33 mouse cellular contexts compared by ENCODE assay signal in genomic region chr6:136431896-136432248, GRCm38 (mm10). TPM values are rescaled to one million over a fixed set of nuclear protein-coding genes. Genes with fewer than 3 reads are reported as not detected.
DNase-seq lines count a peak whose midpoint lies in the region; ATAC-seq and TF ChIP-seq lines count a peak whose summit lies in the region.
"Had no signal": no experiment of that assay in that cellular context is flagged by ENCODE, and none has a peak within 500 bp of the region (broad histone marks: within the 10 kb centered on the region; RNA-seq: fewer than 3 reads in every experiment).

No protein-coding gene starts in this region.

- H3K4me1 ChIP-seq in heart, embryonic 14.5 days (ENCODE audit: control insufficient read depth in 2 of 2, insufficient read depth in 2 of 2, low read length in 2 of 2), result peaks cover 7 to 10% of the 10 kb centered on the region in 2 experiments
- H3K4me1 ChIP-seq in lung, embryonic 14.5 days (ENCODE audit: insufficient read depth), result no peaks in the 10 kb centered on the region; the same call in 1 of the 2 replicates
- peaks cover 7 to 21% of the 10 kb centered on the region in 2 experiments; a peak in 3 of 4 replicates for H3K4me1 ChIP-seq in CH12.LX (ENCODE audit: control insufficient read depth in 1 of 2, insufficient read depth in 2 of 2)
- H3K4me1 ChIP-seq in MEL (ENCODE audit: control insufficient read depth in 1 of 2, insufficient read depth in 2 of 2, low read length in 2 of 2), result no peaks in the 10 kb centered on the region; a peak in 1 of 4 replicates
- H3K4me1 ChIP-seq: neural tube, embryonic 15.5 days had no signal

- TF ChIP-seq EP300 in CH12.LX (IDR thresholded peaks at IDR 0.05; ENCODE audit: low read length), result no peak
- no peak for TF ChIP-seq EP300 in MEL (IDR thresholded peaks at IDR 0.05; ENCODE audit: low read depth in 1 of 2, low read length in 2 of 2)

- no peak overlapping the region for H3K9ac ChIP-seq in heart, embryonic 14.5 days (ENCODE audit: low read length)
- no peak overlapping the region for H3K9ac ChIP-seq in lung, embryonic 14.5 days
- 0 out of 2 replicates have a peak overlapping the region, but pooled peaks have one; percentile 16 for H3K9ac ChIP-seq in CH12.LX (ENCODE audit: insufficient read depth, low read depth)
- no peak overlapping the region; the same call in 1 of the 2 replicates for H3K9ac ChIP-seq in MEL (ENCODE audit: control insufficient read depth, low read depth, low read length, poor library complexity, severe bottlenecking)
- H3K9ac ChIP-seq: forebrain, postnatal 0 days; limb, embryonic 13.5 days; midbrain, embryonic 15.5 days; neural tube, embryonic 15.5 days had no signal

- no peak for TF ChIP-seq RAD21 in CH12.LX (IDR thresholded peaks at IDR 0.05; ENCODE audit: low read depth, low read length)
- TF ChIP-seq RAD21 in MEL (IDR thresholded peaks at IDR 0.05; ENCODE audit: low read depth, low read length), result no peak

- no peak overlapping the region for H3K27ac ChIP-seq in heart, embryonic 14.5 days (replicated peaks in 1 of 2; ENCODE audit: control insufficient read depth in 1 of 2, insufficient read depth in 1 of 2, low read depth in 2 of 2, low read length in 2 of 2)
- H3K27ac ChIP-seq in lung, embryonic 14.5 days (ENCODE audit: low read depth), result peak overlapping the region; percentile 28
- no peak overlapping the region for H3K27ac ChIP-seq in CH12.LX (ENCODE audit: insufficient read depth, low read depth)
- H3K27ac ChIP-seq in MEL (ENCODE audit: control insufficient read depth, low read depth, low read length), result no peak overlapping the region
- H3K27ac ChIP-seq: limb, embryonic 13.5 days; macrophage; midbrain, embryonic 15.5 days; neural tube, embryonic 15.5 days had no signal

- H3K9me3 ChIP-seq in heart, embryonic 14.5 days (ENCODE audit: control insufficient read depth, low read length), result no peaks in the 10 kb centered on the region
- no peaks in the 10 kb centered on the region for H3K9me3 ChIP-seq in lung, embryonic 14.5 days (ENCODE audit: low read depth, low read length)
- H3K9me3 ChIP-seq in CH12.LX (replicated peaks; ENCODE audit: low read length) (no peaks in the 10 kb centered on the region), MEL (replicated peaks; ENCODE audit: insufficient read depth, low read length) (no peaks in the 10 kb centered on the region)
- H3K9me3 ChIP-seq: limb, embryonic 13.5 days; midbrain, embryonic 15.5 days; neural tube, embryonic 15.5 days had no signal

- no peak for DNase-seq in heart, adult 8-10 months (ENCODE audit: low spot score)
- no peak for DNase-seq in lung, embryonic 14.5 days
- DNase-seq in lung, postnatal 10 days, result no peak
- DNase-seq in CH12.LX (ENCODE audit: extremely low read depth) (no peak), MEL (ENCODE audit: low read depth, low spot score) (peak; percentile 23)
- DNase-seq: adrenal gland, adult 8-10 months; B cell, adult 2 months; cerebellum, adult 2 months; forebrain, postnatal 0 days; gastrocnemius, postnatal 10 days; kidney, adult 8-10 months; kidney, postnatal 10 days; right cerebral cortex, postnatal 14 days; thymus, postnatal 4 days had no signal

- in situ Hi-C loops in CH12.LX (cut with MboI; ENCODE audit: low pct_ligation_motif_present, low pct_unique_long_range_greater_than_20kb, low sequenced_read_pairs), result loop anchor here (25.0 kb wide), 2 partner anchors 280 to 555 kb away; no protein-coding TSS in a partner anchor

- WGBS in heart, embryonic 14.5 days, result 12% methylated on average over 7 of the region's 7 CpGs
- 16% methylated on average over 7 of the region's 7 CpGs for WGBS in lung, embryonic 14.5 days

- no peak for ATAC-seq in heart, embryonic 14.5 days (ENCODE audit: insufficient number of reproducible peaks, insufficient read depth, low FRiP score, low read depth)
- no peak for ATAC-seq in lung, embryonic 14.5 days (ENCODE audit: insufficient read depth)
- ATAC-seq: forebrain, postnatal 0 days; hindbrain, embryonic 16.5 days; midbrain, embryonic 15.5 days had no signal

- H3K27me3 ChIP-seq in heart, embryonic 14.5 days (ENCODE audit: control insufficient read depth, insufficient read depth, low read length), result no peaks in the 10 kb centered on the region
- no peaks in the 10 kb centered on the region for H3K27me3 ChIP-seq in lung, embryonic 14.5 days (ENCODE audit: insufficient read depth, low read length)
- no peaks in the 10 kb centered on the region for H3K27me3 ChIP-seq in CH12.LX (replicated peaks)
- no peaks in the 10 kb centered on the region for H3K27me3 ChIP-seq in MEL (ENCODE audit: control insufficient read depth in 1 of 2, insufficient read depth in 2 of 2, low read length in 2 of 2)
- H3K27me3 ChIP-seq: limb, embryonic 13.5 days; midbrain, embryonic 15.5 days; neural tube, embryonic 15.5 days had no signal

- H3K4me3 ChIP-seq in heart, embryonic 14.5 days (ENCODE audit: control insufficient read depth in 1 of 2, insufficient read depth in 1 of 2, low read depth in 1 of 2, low read length in 2 of 2), result no peak overlapping the region
- no peak overlapping the region for H3K4me3 ChIP-seq in lung, embryonic 14.5 days (ENCODE audit: low read depth, low read length)
- H3K4me3 ChIP-seq in CH12.LX (replicated peaks in 1 of 3; ENCODE audit: low read depth in 2 of 3, low read length in 2 of 3, poor library complexity in 1 of 3) (no peak overlapping the region), MEL (ENCODE audit: control insufficient read depth in 1 of 2, insufficient read depth in 1 of 2, low read depth in 2 of 2, low read length in 2 of 2) (no peak overlapping the region)
- H3K4me3 ChIP-seq: erythroblast, embryonic 14.5 days; limb, embryonic 13.5 days; midbrain, embryonic 15.5 days; neural tube, embryonic 15.5 days had no signal

- peak overlapping the region; percentile 4 for H3K4me2 ChIP-seq in heart, embryonic 14.5 days (ENCODE audit: low read length)
- H3K4me2 ChIP-seq in lung, embryonic 14.5 days, result no peak overlapping the region
- H3K4me2 ChIP-seq in CH12.LX (ENCODE audit: insufficient read depth, low read depth, poor library complexity, severe bottlenecking), result peak overlapping the region; percentile 47; the same call in 1 of the 2 replicates
- H3K4me2 ChIP-seq: limb, embryonic 13.5 days; liver, embryonic 11.5 days; midbrain, embryonic 15.5 days; neural tube, embryonic 15.5 days had no signal

- TF ChIP-seq CTCF in lung, embryonic 14.5 days (IDR thresholded peaks at IDR 0.05; ENCODE audit: low read depth), result no peak
- TF ChIP-seq CTCF in CH12.LX (conservative IDR thresholded peaks at IDR 0.05 in 1 of 2, IDR thresholded peaks at IDR 0.05 in 1 of 2; ENCODE audit: low read depth in 2 of 2, low read length in 2 of 2) (no peak), MEL (IDR thresholded peaks at IDR 0.05 in 2 of 3, conservative IDR thresholded peaks at IDR 0.05 in 1 of 3; ENCODE audit: control insufficient read depth in 1 of 3, insufficient read depth in 1 of 3, low read depth in 2 of 3, low read length in 3 of 3, poor library complexity in 1 of 3, severe bottlenecking in 1 of 3) (no peak)

- no peaks in the 10 kb centered on the region for H3K79me2 ChIP-seq in CH12.LX (replicated peaks; ENCODE audit: control insufficient read depth, extremely low read depth, insufficient read depth, poor library complexity, severe bottlenecking)
- no peaks in the 10 kb centered on the region for H3K79me2 ChIP-seq in MEL (ENCODE audit: control insufficient read depth, insufficient read depth, low read length, poor library complexity)

- H3K36me3 ChIP-seq in heart, embryonic 14.5 days (ENCODE audit: control insufficient read depth, insufficient read depth, low read length), result no peaks in the 10 kb centered on the region
- H3K36me3 ChIP-seq in lung, embryonic 14.5 days (ENCODE audit: insufficient read depth), result no peaks in the 10 kb centered on the region
- no peaks in the 10 kb centered on the region for H3K36me3 ChIP-seq in CH12.LX (replicated peaks in 1 of 2; ENCODE audit: control insufficient read depth in 1 of 2, insufficient read depth in 1 of 2, low read length in 1 of 2)
- H3K36me3 ChIP-seq in MEL (ENCODE audit: control insufficient read depth in 1 of 2, insufficient read depth in 2 of 2, low read length in 2 of 2), result peaks cover 0 to 6% of the 10 kb centered on the region in 2 experiments; a peak in 1 of 4 replicates
- H3K36me3 ChIP-seq: limb, embryonic 13.5 days; midbrain, embryonic 15.5 days; neural tube, embryonic 15.5 days had no signal

- dilution Hi-C loops in CH12.LX (cut with MboI; ENCODE audit: extremely low pct_ligation_motif_present, extremely low pct_unique_long_range_greater_than_20kb, low sequenced_read_pairs), result no loop called here

- TF ChIP-seq POLR2A in CH12.LX (IDR thresholded peaks at IDR 0.05; ENCODE audit: low read depth, low read length), result no peak
- TF ChIP-seq POLR2A in MEL (IDR thresholded peaks at IDR 0.05; ENCODE audit: control insufficient read depth in 1 of 2, insufficient read depth in 1 of 2, low read depth in 1 of 2, low read length in 2 of 2, poor library complexity in 1 of 2), result no peak

TF ChIP-seq in CH12.LX, 34 proteins besides CTCF, POLR2A, EP300 and RAD21:
- TF ChIP-seq ZKSCAN1 (IDR thresholded peaks at IDR 0.05; ENCODE audit: borderline replicate concordance, low read depth, low read length) (no peak), MEF2A (IDR thresholded peaks at IDR 0.05; ENCODE audit: borderline replicate concordance, low read depth, low read length) (no peak), ETS1 (conservative IDR thresholded peaks at IDR 0.05; ENCODE audit: low read depth, low read length) (0 out of 2 replicates have a peak, but pooled peaks have one; percentile 1), SMC3 (IDR thresholded peaks at IDR 0.05; ENCODE audit: low read depth, low read length) (no peak), MAX (IDR thresholded peaks at IDR 0.05; ENCODE audit: low read length) (no peak)

TF ChIP-seq in MEL, 35 proteins besides CTCF, POLR2A, EP300 and RAD21:
- TF ChIP-seq GATA1 (IDR thresholded peaks at IDR 0.05; ENCODE audit: low read depth, low read length) (peak; percentile 49; the same call in 1 of the 2 replicates), TAL1 (IDR thresholded peaks at IDR 0.05; ENCODE audit: low read length) (no peak)
TF ChIP-seq in MEL: peak in this region for 1.

RNA-seq across cellular contexts. Expression of gene E330021D16Rik, which starts 16.5 kb away (rescaled TPM):
- polyA plus RNA-seq in heart, embryonic 14.5 days (2014; fragmentation: Nextera tagmentation; extraction: Ambion mirVana), result not detected in 2 replicates
- total RNA-seq in heart, adult 8-10 months (2022), result not detected
- not detected in 2 replicates for polyA plus RNA-seq in lung, embryonic 14.5 days (2014; fragmentation: Nextera tagmentation; extraction: Ambion mirVana)
- total RNA-seq in CH12.LX (2012; rRNA removed), result not detected in 2 replicates
- not detected in 2 replicates for total RNA-seq in CH12.LX (2014; rRNA removed)
- not detected in 2 replicates for polyA plus RNA-seq in CH12.LX (2012; ENCODE audit: insufficient read length, low read depth)
- total RNA-seq in MEL (2012; rRNA removed), result not detected in 2 replicates
- polyA plus RNA-seq in MEL (2012; ENCODE audit: insufficient read depth in 1 of 2, insufficient read length in 2 of 2, low read depth in 1 of 2, low replicate concordance in 2 of 2, missing spikeins in 1 of 2), result not detected
- total RNA-seq: adrenal gland, adult 8-10 months; gastrocnemius, postnatal 10 days; layer of hippocampus, postnatal 10 days; left cerebral cortex, adult 18-20 months; left cerebral cortex, postnatal 14 days; megakaryocyte-erythroid progenitor cell, adult 5-6 weeks had no signal
- polyA plus RNA-seq: cerebellum, adult 2 months; cortical plate, adult 2 months; erythroblast, embryonic 14.5 days; forebrain, embryonic 11.5 days; forebrain, postnatal 0 days; gonadal fat pad, adult 2 months; heart, postnatal 0 days; hindbrain, embryonic 11.5 days; hindbrain, embryonic 16.5 days; intestine, embryonic 14.5 days; limb, embryonic 13.5 days; liver, embryonic 11.5 days; macrophage; midbrain, embryonic 15.5 days; neural tube, embryonic 15.5 days; small intestine, adult 2 months had no signal
